Mouse (Mus musculus) brain, embryonic 18.5 days (tissue): ENCODE measurements at regions not wholly inside any gene's neighbourhood (a gene's known extent, or its start where the extent isn't known, plus 50 kb on each side); places are given as distances from the start of the nearest gene placed in this dataset.

Experiments
- DNase-seq: peaks from one replicate; pipeline ENCODE4 v3.0.0-alpha.2; 2012; ENCODE audit warnings: low read depth, low spot score

DNA sequence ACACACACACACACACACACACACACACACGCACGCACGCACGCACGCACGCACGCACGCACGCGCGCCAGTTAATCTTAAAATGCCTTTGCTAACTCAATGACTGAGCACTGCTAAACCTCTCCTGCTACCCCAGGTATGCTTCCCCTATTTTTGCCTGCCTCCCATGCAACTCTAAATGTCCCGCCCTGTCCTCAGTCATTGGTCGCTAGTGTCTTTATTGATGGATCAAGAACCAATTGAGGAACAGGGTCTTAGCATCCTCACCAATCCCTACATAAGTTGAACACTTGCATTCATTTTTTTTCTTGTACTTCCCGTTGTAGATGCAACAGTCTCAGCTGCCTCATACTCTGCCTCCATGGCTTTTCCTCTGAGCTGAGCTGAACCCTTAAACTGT, 72.2 kb upstream of the Ankrd55 start:
- no peak for DNase-seq

DNA sequence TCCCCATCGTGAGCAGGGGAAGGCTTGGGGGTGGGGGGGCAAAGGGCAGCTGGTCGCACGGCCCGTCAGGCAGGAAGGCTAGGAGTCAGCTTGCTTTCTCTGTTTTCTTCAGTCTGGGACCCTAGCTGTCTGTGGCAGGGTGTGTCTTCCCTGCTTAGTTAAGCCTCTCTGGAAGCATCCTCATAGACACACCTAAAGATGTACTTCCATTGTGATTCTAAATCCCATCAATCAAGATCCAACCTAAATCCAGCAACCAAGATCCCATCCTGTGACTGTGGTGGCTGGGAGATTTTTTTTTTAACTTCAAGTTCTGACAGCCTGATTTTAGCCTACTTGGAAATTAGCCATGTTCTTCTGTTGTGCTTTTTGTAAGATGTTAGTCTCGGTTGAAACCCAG, 69.9 kb upstream of the Ankrd55 start:
- no peak for DNase-seq

- DNase-seq = no peak
These were observed 68.1 kb upstream of the Ankrd55 start for GRCm38 (mm10) chr13:112220184-112220583.

DNA sequence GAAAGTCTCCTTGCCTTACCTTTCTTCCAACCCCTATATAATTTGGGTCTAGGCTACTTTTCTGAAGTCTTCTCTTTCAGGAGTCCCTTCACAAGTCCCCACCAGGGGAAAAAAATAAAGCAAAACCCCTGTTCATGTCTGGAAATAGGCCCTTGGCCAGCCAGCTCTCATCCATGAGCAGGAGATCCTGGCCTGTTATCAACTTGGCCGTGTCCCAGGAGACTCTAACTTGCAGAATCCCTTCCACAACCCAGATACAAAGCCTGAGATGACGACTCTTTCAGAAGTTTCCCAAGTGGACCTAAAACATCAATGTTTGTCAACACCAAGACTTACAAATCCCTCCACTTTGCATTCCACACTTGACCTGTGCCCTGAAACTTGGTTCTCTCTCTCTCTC, 64.6 kb upstream of the Ankrd55 start:
- no peak for DNase-seq

GRCm38 (mm10) chr13:112227766-112228165, 60.5 kb upstream of the Ankrd55 start:
- DNase-seq = no peak

DNA sequence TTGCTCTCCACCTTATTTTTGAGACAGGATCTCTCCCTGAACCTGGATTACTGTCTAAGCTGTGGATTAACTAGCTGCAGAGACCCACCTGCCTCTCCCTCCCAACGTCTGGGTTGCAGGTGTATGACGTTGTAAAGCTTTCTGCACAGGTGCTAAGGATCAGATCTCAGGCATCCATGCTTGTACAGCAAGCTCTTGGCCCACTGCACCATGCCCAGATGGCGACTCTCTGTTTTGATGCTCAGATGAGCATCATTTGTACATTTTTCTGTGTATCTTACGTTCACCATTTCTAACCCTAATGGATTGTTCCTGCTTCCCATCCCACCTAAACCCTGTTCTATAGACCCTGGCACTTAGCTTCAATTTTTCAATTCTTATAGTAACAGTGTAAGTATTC, 59.4 kb upstream of the Ankrd55 start:
- no peak for DNase-seq

- DNase-seq = no peak
These were observed 58.1 kb upstream of the Ankrd55 start for GRCm38 (mm10) chr13:112230176-112230575.

DNA sequence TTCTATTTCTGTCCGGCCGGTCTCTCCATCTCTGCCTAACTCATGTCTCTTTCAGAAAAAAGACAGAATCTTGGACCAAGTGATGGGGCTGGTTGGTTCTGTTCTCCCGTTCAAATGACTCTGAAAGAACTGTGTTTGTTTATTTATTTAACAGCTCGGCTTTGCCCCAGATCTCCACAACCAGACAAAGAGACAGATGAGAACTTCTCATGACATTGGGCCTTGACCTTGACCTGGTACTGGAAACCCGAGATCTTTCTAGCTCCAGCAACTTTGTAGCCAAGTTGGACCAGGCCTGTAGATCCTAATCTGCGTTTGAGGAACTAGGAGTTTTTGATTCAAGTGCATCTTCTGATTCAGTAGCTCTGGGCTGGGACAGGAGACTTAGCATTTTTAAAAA, 53.6 kb upstream of the Ankrd55 start:
- DNase-seq = no peak

- no peak for DNase-seq
These were observed 51.3 kb upstream of the Ankrd55 start for GRCm38 (mm10) chr13:112236956-112237355.

GRCm38 (mm10) chr13:112237377-112237776, 50.9 kb upstream of the Ankrd55 start:
- no peak for DNase-seq

DNA sequence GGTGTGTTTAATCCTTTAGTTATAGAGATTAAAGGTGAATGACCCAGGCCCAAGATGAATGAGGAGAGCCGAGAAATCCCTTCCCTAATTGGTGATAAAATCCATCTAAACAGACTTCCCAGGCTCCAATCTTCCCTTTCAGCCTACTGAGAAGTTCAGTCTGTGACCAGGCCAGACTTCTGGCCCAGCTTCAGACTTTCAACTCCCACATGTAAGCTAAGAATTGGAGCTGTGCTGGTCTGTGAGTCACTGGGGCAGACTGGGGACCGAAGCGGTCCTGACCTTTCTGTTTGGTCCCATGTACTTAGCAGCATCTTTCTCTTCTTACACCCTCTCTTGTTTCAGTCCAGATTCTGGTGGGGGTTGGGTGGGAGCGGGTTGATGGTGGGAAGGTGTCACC, 50.3 kb upstream of the Ankrd55 start:
- DNase-seq = no peak
